Mouse (Mus musculus) lung, embryonic 15.5 days (tissue): ENCODE results near the gene Rnf185. TPM values are rescaled to one million over a fixed set of nuclear protein-coding genes. Genes with fewer than 3 reads are reported as not detected.

Experiments used
- ATAC-seq: fragments of 200-750 bp; cut with Nextera tagmentation; 2 replicates; pipeline ENCODE4 v1.8.0; 2017; ENCODE audit warnings: moderate number of reproducible peaks, borderline replicate concordance; ENCODE audit not compliant: low FRiP score, low TSS enrichment; ENCODE audit errors: extremely low read depth
- H3K27ac ChIP-seq: fragments of 300-500 bp; sonication (generic); 2 replicates; pipeline ENCODE4 v1.5.1; 2015; ENCODE audit warnings: moderate library complexity, mild to moderate bottlenecking, inconsistent platforms
- H3K27me3 ChIP-seq: fragments of 300-500 bp; sonication (generic); 2 replicates; pipeline ENCODE4 v1.6.1; 2015; ENCODE audit warnings: inconsistent platforms
- H3K36me3 ChIP-seq: fragments of 300-500 bp; sonication (generic); 2 replicates; pipeline ENCODE4 v1.6.1; 2015; ENCODE audit warnings: inconsistent platforms
- H3K4me1 ChIP-seq: fragments of 300-500 bp; sonication (generic); 2 replicates; pipeline ENCODE4 v1.6.1; 2015; ENCODE audit warnings: inconsistent platforms
- H3K4me2 ChIP-seq: fragments of 300-500 bp; sonication (generic); 2 replicates; pipeline ENCODE4 v1.6.1; 2015; ENCODE audit warnings: inconsistent platforms, mild to moderate bottlenecking, moderate library complexity
- H3K4me3 ChIP-seq: fragments of 300-500 bp; sonication (generic); 2 replicates; pipeline ENCODE4 v1.5.1; 2015; ENCODE audit warnings: mild to moderate bottlenecking, inconsistent platforms
- H3K9ac ChIP-seq: fragments of 300-500 bp; sonication (generic); 2 replicates; pipeline ENCODE4 v1.6.1; 2015; ENCODE audit warnings: inconsistent platforms
- H3K9me3 ChIP-seq: fragments of 300-500 bp; sonication (generic); 2 replicates; pipeline ENCODE4 v1.6.1; 2016; ENCODE audit warnings: inconsistent platforms
- WGBS: fragments of 180-500 bp; shearing (Covaris S2); methylation state at CpG from one replicate; pipeline ENCODE4 v1.1.7; 2015; 5-methylcytosine and 5-hydroxymethylcytosine counted together
- polyA plus RNA-seq: library from polyadenylated mRNA; unstranded; fragments of >200 nt; fragmentation: Nextera tagmentation; extraction: Ambion mirVana; gene quantifications from 2 replicates; pipeline ENCODE4 v1.2.1, GENCODE M21; 2015

Gene Rnf185
- polyA plus RNA-seq, 1 experiment from 2014 or later, result 29.3 TPM

DNA sequence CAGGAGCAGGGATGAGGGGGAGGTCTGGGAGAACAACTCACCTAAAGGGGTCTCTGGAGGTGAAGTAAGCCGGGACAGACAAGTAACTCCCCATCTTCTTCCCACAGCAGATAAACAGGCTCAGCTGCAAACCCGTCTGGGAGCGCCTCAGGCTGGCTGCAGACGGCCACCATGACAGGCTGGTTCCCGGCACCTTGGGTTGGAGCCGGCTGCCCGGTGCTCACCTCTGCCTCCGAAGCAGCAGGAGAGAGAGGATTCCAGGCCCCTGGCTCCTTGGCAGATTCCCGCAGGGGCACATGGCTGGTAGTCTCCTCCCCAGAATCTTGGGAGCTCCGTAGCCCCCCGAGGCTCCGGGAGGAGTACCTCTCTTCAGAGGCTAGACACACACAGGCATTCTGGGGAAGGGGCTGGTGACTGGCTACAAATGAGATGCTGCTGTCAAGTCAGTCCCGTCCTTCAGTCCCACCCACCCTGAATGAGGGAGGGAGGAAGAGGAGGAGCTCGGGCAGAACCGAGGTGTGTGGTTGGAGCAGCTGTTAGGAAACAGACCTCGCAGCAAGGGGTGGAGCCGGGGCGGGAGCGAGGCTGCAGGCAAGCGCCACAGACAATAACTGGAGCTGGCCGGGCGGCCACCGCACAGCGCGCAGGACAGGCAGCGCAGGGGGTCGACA lies 81.1 kb downstream of the Rnf185 start:
- 3% methylated on average over 27 of the region's 27 CpGs for WGBS
- Histone ChIP-seq H3K4me1 (peaks cover 53% of the 10 kb centered on the region), H3K36me3 (no peaks in the 10 kb centered on the region), H3K4me2 (peak overlapping the region; percentile 93), H3K27me3 (no peaks in the 10 kb centered on the region), H3K27ac (peak overlapping the region; percentile 69), H3K4me3 (peak overlapping the region; percentile 52), H3K9ac (peak overlapping the region; percentile 49), H3K9me3 (no peaks in the 10 kb centered on the region)
- peak; percentile 92 for ATAC-seq

DNA sequence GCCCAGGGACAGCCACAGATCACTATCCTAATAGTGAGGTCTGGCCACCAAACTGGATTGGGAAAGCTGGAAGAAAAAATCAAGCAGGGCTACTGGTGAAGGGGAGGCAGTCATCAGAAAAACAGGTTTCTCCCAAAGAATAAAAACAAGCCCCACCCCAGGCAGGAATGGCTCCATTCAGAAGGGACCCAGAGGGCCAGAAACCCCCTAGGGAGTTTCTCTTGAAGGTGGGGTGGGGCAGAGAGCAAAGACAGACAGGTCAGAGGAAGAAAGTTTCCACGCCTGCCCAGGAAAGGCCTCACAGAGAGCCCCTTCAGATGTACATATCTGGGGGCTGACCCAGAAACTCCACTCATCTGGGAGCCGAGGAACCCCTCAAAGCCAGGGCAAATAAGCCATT lies 82.0 kb downstream of the Rnf185 start:
- 47% methylated on average over 2 of the region's 2 CpGs for WGBS
- no peaks in the 10 kb centered on the region for H3K27me3 ChIP-seq
- peak overlapping the region; percentile 52 for H3K4me3 ChIP-seq
- no peaks in the 10 kb centered on the region for H3K9me3 ChIP-seq
- peak overlapping the region; percentile 93 for H3K4me2 ChIP-seq
- H3K9ac ChIP-seq, result 0 out of 2 replicates have a peak overlapping the region, but pooled peaks have one; percentile 49
- peak overlapping the region; percentile 69; the same call in 1 of the 2 replicates for H3K27ac ChIP-seq
- H3K4me1 ChIP-seq, result peaks cover 53% of the 10 kb centered on the region
- no peak for ATAC-seq
- no peaks in the 10 kb centered on the region for H3K36me3 ChIP-seq

DNA sequence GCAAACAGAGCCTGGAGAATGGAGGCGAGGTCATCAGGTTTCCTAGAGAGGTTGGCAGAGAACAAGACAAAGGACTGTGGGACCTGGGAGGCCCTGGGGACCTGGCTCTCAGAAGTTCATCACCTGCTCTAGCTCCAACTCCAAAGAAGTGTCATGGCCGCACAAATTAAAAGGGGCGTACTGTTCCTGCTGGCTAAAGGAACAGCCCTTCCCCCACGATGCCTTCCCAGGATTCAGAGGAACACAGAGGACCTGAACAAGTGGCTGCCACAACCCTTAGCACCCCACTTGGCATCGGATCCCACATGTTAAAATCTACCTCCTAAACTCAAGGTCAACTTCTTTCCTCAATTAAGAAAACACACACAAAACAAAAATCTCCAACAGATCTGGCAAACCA lies 82.7 kb downstream of the Rnf185 start:
- Histone ChIP-seq H3K4me3 (0 out of 2 replicates have a peak overlapping the region, but pooled peaks have one; percentile 1), H3K9ac (no peak overlapping the region), H3K4me2 (peak overlapping the region; percentile 93; the same call in 1 of the 2 replicates), H3K4me1 (peaks cover 47% of the 10 kb centered on the region), H3K36me3 (no peaks in the 10 kb centered on the region), H3K27me3 (no peaks in the 10 kb centered on the region), H3K9me3 (no peaks in the 10 kb centered on the region), H3K27ac (peak overlapping the region; percentile 8; the same call in 1 of the 2 replicates)
- 47% methylated on average over 5 of the region's 5 CpGs for WGBS
- no peak for ATAC-seq

DNA sequence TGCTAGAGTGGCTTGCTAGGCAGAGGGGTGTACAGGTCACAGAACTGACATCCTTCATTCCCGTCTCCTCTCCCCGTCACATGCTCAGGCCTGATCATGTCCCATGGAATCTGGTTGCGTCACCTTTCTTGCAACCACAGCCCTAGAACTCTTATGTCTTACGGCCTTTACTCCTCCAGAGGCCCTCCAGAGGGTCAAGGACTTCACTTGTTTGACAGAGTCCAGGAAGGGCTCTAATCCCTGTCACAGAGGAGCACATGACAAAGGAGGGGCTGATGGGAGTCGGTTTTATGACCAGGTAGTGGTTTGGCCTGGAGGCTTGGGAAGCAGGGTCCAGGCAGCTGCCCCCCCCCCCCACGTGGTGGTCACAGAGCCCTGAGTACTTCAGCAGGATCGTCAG lies 83.2 kb downstream of the Rnf185 start:
- peaks cover 43% of the 10 kb centered on the region for H3K4me1 ChIP-seq
- H3K36me3 ChIP-seq, result no peaks in the 10 kb centered on the region
- peak overlapping the region; percentile 93; the same call in 1 of the 2 replicates for H3K4me2 ChIP-seq
- no peak overlapping the region for H3K4me3 ChIP-seq
- 36% methylated on average over 7 of the region's 7 CpGs for WGBS
- 0 out of 2 replicates have a peak overlapping the region, but pooled peaks have one; percentile 8 for H3K27ac ChIP-seq
- H3K9ac ChIP-seq, result no peak overlapping the region
- H3K9me3 ChIP-seq, result no peaks in the 10 kb centered on the region
- ATAC-seq, result no peak
- no peaks in the 10 kb centered on the region for H3K27me3 ChIP-seq

DNA sequence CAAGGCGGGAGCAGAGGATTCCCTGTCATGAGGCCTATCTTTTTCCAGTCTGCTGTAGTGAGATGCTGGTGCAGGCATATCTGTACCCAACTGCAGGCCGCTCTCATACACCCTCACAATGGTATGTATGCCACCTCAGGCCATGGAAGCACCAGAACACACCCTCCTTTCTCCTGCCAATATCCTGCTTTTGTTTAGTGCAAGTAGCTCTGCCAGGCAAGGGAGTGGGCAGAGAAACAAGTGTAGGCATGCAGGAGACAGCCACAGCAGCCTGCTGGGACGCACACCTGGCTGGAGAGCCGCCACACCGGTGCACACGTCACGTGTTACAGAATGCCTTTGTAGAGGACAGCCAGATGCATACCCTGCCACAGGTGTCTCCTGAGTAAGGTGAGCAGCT lies 85.8 kb downstream of the Rnf185 start:
- no peak for ATAC-seq
- no peak overlapping the region for H3K27ac ChIP-seq
- peaks cover 26% of the 10 kb centered on the region for H3K4me1 ChIP-seq
- H3K9ac ChIP-seq, result no peak overlapping the region
- H3K4me2 ChIP-seq, result no peak overlapping the region
- 0 out of 2 replicates have a peak, but pooled peaks cover 8% of the 10 kb centered on the region for H3K36me3 ChIP-seq
- H3K4me3 ChIP-seq, result no peak overlapping the region
- H3K27me3 ChIP-seq, result no peaks in the 10 kb centered on the region
- no peaks in the 10 kb centered on the region for H3K9me3 ChIP-seq
- 88% methylated on average over 7 of the region's 7 CpGs for WGBS

Other genes with a start within 250 kb of the Rnf185 start
- gene Eif4enif1, start 250.0 kb downstream of the Rnf185 start, polyA plus RNA-seq, result 48.2 and 49.3 TPM in 2 replicates
- gene Drg1, start 185.9 kb downstream of the Rnf185 start, polyA plus RNA-seq, result 251 and 257 TPM in 2 replicates
- 48.9 and 52.7 TPM in 2 replicates for gene Patz1, start 163.5 kb downstream of the Rnf185 start, polyA plus RNA-seq
- 10.8 and 11.0 TPM in 2 replicates for gene Pik3ip1, start 122.0 kb downstream of the Rnf185 start, polyA plus RNA-seq
- gene Limk2, start 43.2 kb downstream of the Rnf185 start, polyA plus RNA-seq, result 50.1 and 52.0 TPM in 2 replicates
- gene Pla2g3, start 35.9 kb upstream of the Rnf185 start, polyA plus RNA-seq, result 0.44 and 0.50 TPM in 2 replicates
- 1.5 TPM in 2 replicates for gene Inpp5j, start 52.5 kb upstream of the Rnf185 start, polyA plus RNA-seq
- gene Selenom, start 62.3 kb upstream of the Rnf185 start, polyA plus RNA-seq, result 99.2 and 102 TPM in 2 replicates
- 107 and 108 TPM in 2 replicates for gene Smtn, start 88.2 kb upstream of the Rnf185 start, polyA plus RNA-seq
- 28.0 and 28.1 TPM in 2 replicates for gene Morc2a, start 196.8 kb upstream of the Rnf185 start, polyA plus RNA-seq